Mouse (Mus musculus): Measurements from ENCODE around the gene Slc44a5. TPM values are rescaled to one million over a fixed set of nuclear protein-coding genes. Genes with fewer than 3 reads are reported as not detected.

Gene Slc44a5
- polyA plus RNA-seq, 1 experiment from 2014 or later = 2.3 TPM

DNA sequence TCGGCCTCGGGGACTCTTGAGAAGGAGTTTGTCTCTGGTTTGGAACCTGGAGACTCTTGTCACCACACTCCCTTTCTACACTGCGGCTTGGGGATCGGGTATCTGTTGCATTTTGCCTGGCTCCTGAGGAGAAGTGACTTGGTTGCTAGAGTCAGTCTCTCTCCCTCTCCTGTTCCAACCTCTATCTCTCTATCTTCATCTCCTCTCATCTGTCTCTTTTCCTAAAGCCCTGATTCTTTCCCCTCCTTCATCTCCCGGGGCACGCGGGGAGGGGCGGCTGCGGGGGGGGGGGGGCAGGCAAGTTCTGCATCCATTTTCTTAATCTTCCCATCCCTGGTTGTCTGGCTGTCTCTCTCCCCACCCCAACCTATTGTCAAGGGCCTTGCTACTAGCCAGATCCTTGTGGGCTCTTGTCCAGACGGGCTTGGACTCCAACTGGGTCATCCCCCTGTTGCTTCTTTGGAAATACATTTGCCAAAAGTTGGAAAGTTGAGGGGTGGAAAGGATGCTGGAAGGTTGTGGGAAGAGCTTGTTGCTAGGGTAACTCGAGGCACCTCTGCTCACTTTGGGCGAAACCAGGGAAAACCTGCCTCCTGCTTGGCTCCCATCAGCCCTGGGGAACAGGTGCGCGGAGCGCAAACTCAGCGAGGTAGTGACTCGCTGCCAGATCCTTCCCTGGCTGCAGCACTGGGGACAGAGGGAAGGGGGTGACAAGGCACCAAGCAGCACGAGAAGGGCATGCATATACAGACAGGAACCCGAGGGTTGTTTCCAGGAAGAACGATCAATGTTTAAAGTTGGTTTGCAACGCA, 919 bp downstream of the Slc44a5 start:
- peak overlapping the region; percentile 42 for H3K9ac ChIP-seq
- WGBS = 4% methylated on average over 21 of the region's 21 CpGs
- no peak for ATAC-seq (ENCODE audit: insufficient number of reproducible peaks, low FRiP score, low TSS enrichment, low read depth)
- H3K36me3 ChIP-seq = no peaks in the 10 kb centered on the region
- H3K27me3 ChIP-seq = peaks cover 31% of the 10 kb centered on the region
- no peaks in the 10 kb centered on the region for H3K9me3 ChIP-seq (replicated peaks)
- H3K4me2 ChIP-seq (replicated peaks) = peak overlapping the region; percentile 96
- H3K27ac ChIP-seq (replicated peaks) = no peak overlapping the region
- H3K4me3 ChIP-seq (replicated peaks) = peak overlapping the region; percentile 59
- peaks cover 11% of the 10 kb centered on the region; the same call in 1 of the 2 replicates for H3K4me1 ChIP-seq

GRCm38 (mm10) chr3:153975060-153975459, 1.8 kb downstream of the Slc44a5 start:
- peaks cover 31% of the 10 kb centered on the region for H3K27me3 ChIP-seq
- H3K4me3 ChIP-seq (replicated peaks) = no peak overlapping the region
- H3K36me3 ChIP-seq = no peaks in the 10 kb centered on the region
- H3K9me3 ChIP-seq (replicated peaks) = no peaks in the 10 kb centered on the region
- H3K27ac ChIP-seq (replicated peaks) = no peak overlapping the region
- H3K9ac ChIP-seq = no peak overlapping the region
- H3K4me1 ChIP-seq = peaks cover 11% of the 10 kb centered on the region; the same call in 1 of the 2 replicates
- 13% methylated on average over 6 of the region's 6 CpGs for WGBS
- no peak for ATAC-seq (ENCODE audit: insufficient number of reproducible peaks, low FRiP score, low TSS enrichment, low read depth)
- no peak overlapping the region for H3K4me2 ChIP-seq (replicated peaks)

- no peak overlapping the region for H3K9ac ChIP-seq
- peaks cover 31% of the 10 kb centered on the region for H3K27me3 ChIP-seq
- ATAC-seq (ENCODE audit: insufficient number of reproducible peaks, low FRiP score, low TSS enrichment, low read depth) = no peak
Observed at GRCm38 (mm10) chr3:153975791-153976190, 2.6 kb downstream of the Slc44a5 start.

GRCm38 (mm10) chr3:153980611-153981010, 7.4 kb downstream of the Slc44a5 start:
- Histone ChIP-seq H3K27me3 (no peaks in the 10 kb centered on the region), H3K36me3 (no peaks in the 10 kb centered on the region), H3K9ac (no peak overlapping the region), H3K4me3 (replicated peaks) (no peak overlapping the region), H3K9me3 (replicated peaks) (no peaks in the 10 kb centered on the region), H3K4me2 (replicated peaks) (no peak overlapping the region), H3K4me1 (no peaks in the 10 kb centered on the region), H3K27ac (replicated peaks) (no peak overlapping the region)
- no peak for ATAC-seq (ENCODE audit: insufficient number of reproducible peaks, low FRiP score, low TSS enrichment, low read depth)
- WGBS = 41% methylated on average over 2 of the region's 2 CpGs

More at GRCm38 (mm10) chr3:153975791-153976190, 2.6 kb downstream of the Slc44a5 start:
- Histone ChIP-seq H3K36me3 (no peaks in the 10 kb centered on the region), H3K27ac (replicated peaks) (no peak overlapping the region), H3K4me2 (replicated peaks) (no peak overlapping the region), H3K4me3 (replicated peaks) (no peak overlapping the region), H3K9me3 (replicated peaks) (no peaks in the 10 kb centered on the region), H3K4me1 (peaks cover 11% of the 10 kb centered on the region; the same call in 1 of the 2 replicates)
- WGBS = 76% methylated on average over 7 of the region's 7 CpGs

DNA sequence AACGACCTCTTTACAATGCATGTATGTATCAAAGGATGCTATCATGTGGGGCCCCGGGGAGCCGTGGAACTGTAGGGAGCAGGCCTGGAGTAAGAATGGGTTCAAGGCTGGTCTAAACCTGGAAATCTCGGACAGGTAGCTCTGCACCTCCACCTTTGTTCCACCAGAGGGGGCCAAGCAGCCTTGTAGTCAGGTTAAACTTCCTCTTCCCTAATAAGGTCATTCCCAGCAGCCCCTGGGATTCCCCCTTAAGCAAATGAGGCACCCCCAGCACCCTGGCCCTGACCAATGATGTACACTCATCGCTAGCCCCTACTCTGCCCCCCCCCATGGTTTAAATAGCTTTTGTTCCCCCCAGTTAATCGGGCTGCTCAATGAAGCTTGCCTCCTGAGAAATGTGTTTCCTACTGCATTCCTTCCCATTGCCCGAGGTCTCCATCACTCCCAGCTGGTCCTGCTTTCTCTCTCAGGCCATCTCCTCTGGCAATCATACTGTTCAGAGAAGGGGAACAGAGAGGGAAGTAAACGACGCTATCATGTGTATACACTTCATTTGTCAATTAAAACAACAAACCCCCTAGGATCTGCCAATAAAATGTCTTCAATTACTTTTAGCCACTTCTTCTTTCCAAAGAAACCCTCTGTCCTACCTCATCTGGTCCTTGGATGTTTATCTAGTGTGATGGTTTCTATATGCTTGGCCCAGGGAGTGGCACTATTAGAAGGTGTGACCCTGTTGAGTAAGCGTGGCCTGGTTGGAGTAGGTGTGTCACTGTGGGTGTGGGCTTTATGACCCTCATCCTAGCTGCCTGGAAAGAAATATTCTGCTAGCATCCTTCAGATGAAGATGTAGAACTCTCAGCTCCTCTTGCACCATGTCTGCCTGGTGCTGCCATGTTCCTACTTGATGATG, 11.4 kb downstream of the Slc44a5 start:
- Histone ChIP-seq H3K4me1 (no peaks in the 10 kb centered on the region), H3K4me3 (replicated peaks) (no peak overlapping the region), H3K9ac (no peak overlapping the region), H3K27me3 (no peaks in the 10 kb centered on the region), H3K36me3 (no peaks in the 10 kb centered on the region), H3K4me2 (replicated peaks) (no peak overlapping the region), H3K27ac (replicated peaks) (no peak overlapping the region), H3K9me3 (replicated peaks) (no peaks in the 10 kb centered on the region)
- WGBS = 50% methylated on average over 10 of the region's 10 CpGs
- no peak for ATAC-seq (ENCODE audit: insufficient number of reproducible peaks, low FRiP score, low TSS enrichment, low read depth)

DNA sequence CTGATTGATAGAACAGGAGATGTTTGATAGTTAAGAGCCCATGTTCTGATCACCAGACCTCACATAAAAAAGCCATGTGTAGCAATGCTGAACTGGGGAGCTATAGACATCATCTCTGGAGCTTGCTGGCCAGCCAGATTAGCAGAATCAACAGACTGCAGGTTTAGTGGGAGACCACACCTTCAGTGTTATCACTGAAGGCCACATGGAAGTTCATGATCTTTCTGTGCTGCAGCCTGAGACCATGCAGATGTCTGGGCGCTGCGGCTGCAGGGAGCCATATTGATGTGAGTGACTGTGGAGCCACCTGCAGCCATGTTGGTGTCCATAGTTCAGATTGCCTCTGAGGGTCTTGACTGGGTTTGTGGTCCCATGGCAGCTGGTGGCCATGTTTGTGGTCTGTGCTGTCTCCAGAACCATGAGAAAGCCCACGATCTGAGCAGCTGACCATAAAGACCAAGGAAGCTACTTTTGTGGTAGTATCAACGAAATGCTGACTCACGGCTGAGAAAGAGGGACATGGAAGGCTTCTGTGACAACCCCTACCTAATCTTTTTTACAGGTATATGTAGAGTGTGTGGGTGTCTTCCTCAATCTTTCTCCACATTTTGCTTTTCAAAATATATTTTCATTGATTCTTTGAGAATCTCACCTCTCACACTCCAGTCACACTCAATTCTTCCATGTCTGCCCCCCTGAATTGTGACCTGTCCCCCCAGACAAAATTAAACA, 26.7 kb downstream of the Slc44a5 start:
- no peaks in the 10 kb centered on the region for H3K27me3 ChIP-seq
- no peak overlapping the region for H3K4me2 ChIP-seq (replicated peaks)
- H3K36me3 ChIP-seq = no peaks in the 10 kb centered on the region
- H3K27ac ChIP-seq (replicated peaks) = no peak overlapping the region
- no peaks in the 10 kb centered on the region for H3K4me1 ChIP-seq
- H3K9me3 ChIP-seq (replicated peaks) = no peaks in the 10 kb centered on the region
- H3K4me3 ChIP-seq (replicated peaks) = no peak overlapping the region
- 94% methylated on average over 5 of the region's 5 CpGs for WGBS
- no peak for ATAC-seq (ENCODE audit: insufficient number of reproducible peaks, low FRiP score, low TSS enrichment, low read depth)
- H3K9ac ChIP-seq = no peak overlapping the region

- no peak overlapping the region for H3K27ac ChIP-seq (replicated peaks)
- no peak overlapping the region for H3K4me3 ChIP-seq (replicated peaks)
- H3K9ac ChIP-seq = no peak overlapping the region
- no peaks in the 10 kb centered on the region for H3K9me3 ChIP-seq (replicated peaks)
- H3K4me2 ChIP-seq (replicated peaks) = no peak overlapping the region
- ATAC-seq (ENCODE audit: insufficient number of reproducible peaks, low FRiP score, low TSS enrichment, low read depth) = no peak
- WGBS = 80% methylated on average over 5 of the region's 5 CpGs
- no peaks in the 10 kb centered on the region for H3K4me1 ChIP-seq
- no peaks in the 10 kb centered on the region for H3K36me3 ChIP-seq
- H3K27me3 ChIP-seq = no peaks in the 10 kb centered on the region
Observed at GRCm38 (mm10) chr3:154001348-154001747, 28.1 kb downstream of the Slc44a5 start.

- Histone ChIP-seq H3K9ac (no peak overlapping the region), H3K4me3 (replicated peaks) (no peak overlapping the region), H3K4me1 (no peaks in the 10 kb centered on the region), H3K9me3 (replicated peaks) (no peaks in the 10 kb centered on the region), H3K27me3 (no peaks in the 10 kb centered on the region), H3K27ac (replicated peaks) (no peak overlapping the region), H3K4me2 (replicated peaks) (no peak overlapping the region), H3K36me3 (no peaks in the 10 kb centered on the region)
- WGBS = 91% methylated on average over 4 of the region's 4 CpGs
- ATAC-seq (ENCODE audit: insufficient number of reproducible peaks, low FRiP score, low TSS enrichment, low read depth) = no peak
Observed at GRCm38 (mm10) chr3:154046876-154047275, 73.6 kb downstream of the Slc44a5 start.

- no peak overlapping the region for H3K4me2 ChIP-seq (replicated peaks)
- H3K27me3 ChIP-seq = no peaks in the 10 kb centered on the region
- H3K9ac ChIP-seq = no peak overlapping the region
- no peaks in the 10 kb centered on the region for H3K36me3 ChIP-seq
- H3K9me3 ChIP-seq (replicated peaks) = no peaks in the 10 kb centered on the region
- no peak for ATAC-seq (ENCODE audit: insufficient number of reproducible peaks, low FRiP score, low TSS enrichment, low read depth)
- WGBS = 74% methylated on average over 7 of the region's 7 CpGs
- H3K4me1 ChIP-seq = no peaks in the 10 kb centered on the region
- no peak overlapping the region for H3K27ac ChIP-seq (replicated peaks)
- H3K4me3 ChIP-seq (replicated peaks) = no peak overlapping the region
Observed at GRCm38 (mm10) chr3:154053331-154053730, 80.1 kb downstream of the Slc44a5 start.

DNA sequence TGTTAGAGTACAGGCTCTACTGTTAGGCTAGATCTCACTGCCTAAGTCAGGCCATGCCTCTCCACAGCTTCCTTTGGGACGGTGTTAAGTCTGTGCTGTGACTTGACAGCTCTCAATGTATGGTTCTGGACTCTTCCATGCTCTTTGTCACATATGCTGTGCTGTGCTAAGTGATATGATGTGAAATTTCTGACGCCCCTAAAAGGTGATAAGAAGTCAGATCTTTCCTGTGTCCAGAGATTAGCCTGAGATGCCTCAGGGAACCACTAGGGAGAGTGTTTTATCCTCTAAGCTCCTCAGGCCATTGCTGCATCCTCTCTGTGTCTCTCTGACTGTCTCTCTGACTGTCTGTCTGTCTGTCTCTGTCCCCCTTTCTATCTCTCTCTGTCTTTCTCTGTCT, 84.2 kb downstream of the Slc44a5 start:
- Histone ChIP-seq H3K4me1 (no peaks in the 10 kb centered on the region), H3K9me3 (replicated peaks) (no peaks in the 10 kb centered on the region), H3K4me3 (replicated peaks) (no peak overlapping the region), H3K27me3 (no peaks in the 10 kb centered on the region), H3K27ac (replicated peaks) (no peak overlapping the region), H3K9ac (no peak overlapping the region), H3K36me3 (no peaks in the 10 kb centered on the region), H3K4me2 (replicated peaks) (no peak overlapping the region)
- ATAC-seq (ENCODE audit: insufficient number of reproducible peaks, low FRiP score, low TSS enrichment, low read depth) = no peak
- 83% methylated on average over 2 of the region's 2 CpGs for WGBS

GRCm38 (mm10) chr3:154058200-154058599, 85.0 kb downstream of the Slc44a5 start:
- H3K4me1 ChIP-seq = no peaks in the 10 kb centered on the region
- H3K36me3 ChIP-seq = no peaks in the 10 kb centered on the region
- ATAC-seq (ENCODE audit: insufficient number of reproducible peaks, low FRiP score, low TSS enrichment, low read depth) = no peak
- H3K27ac ChIP-seq (replicated peaks) = no peak overlapping the region
- H3K9me3 ChIP-seq (replicated peaks) = no peaks in the 10 kb centered on the region
- WGBS = 87% methylated on average over 5 of the region's 5 CpGs
- H3K27me3 ChIP-seq = no peaks in the 10 kb centered on the region
- no peak overlapping the region for H3K9ac ChIP-seq
- H3K4me3 ChIP-seq (replicated peaks) = no peak overlapping the region
- H3K4me2 ChIP-seq (replicated peaks) = no peak overlapping the region

All from embryonic facial prominence, embryonic 15.5 days (tissue).